Mouse (Mus musculus) mouse embryonic stem cell (cell line): ENCODE measurements around the gene Crygc.
"Not testable (repeated sequence)": the region's sequence is repeated elsewhere in the genome, so short reads cannot be mapped to it uniquely, and the experiment has no call there.

Experiments used
- in situ Hi-C, 2 experiments: fragments of 300-500 bp; cut with MboI; formaldehyde crosslinking; loops; 1 replicate in 1 of 2; 3 replicates in 1 of 2; pipeline ENCODE4 v1.14.3; 2019 to 2020; ENCODE audit warnings: low sequenced_read_pairs in 2 of 2, low pct_unique_long_range_greater_than_20kb in 1 of 2, mixed read lengths in 1 of 2; ENCODE audit not compliant: unreplicated experiment in 1 of 2

Gene Crygc

DNA sequence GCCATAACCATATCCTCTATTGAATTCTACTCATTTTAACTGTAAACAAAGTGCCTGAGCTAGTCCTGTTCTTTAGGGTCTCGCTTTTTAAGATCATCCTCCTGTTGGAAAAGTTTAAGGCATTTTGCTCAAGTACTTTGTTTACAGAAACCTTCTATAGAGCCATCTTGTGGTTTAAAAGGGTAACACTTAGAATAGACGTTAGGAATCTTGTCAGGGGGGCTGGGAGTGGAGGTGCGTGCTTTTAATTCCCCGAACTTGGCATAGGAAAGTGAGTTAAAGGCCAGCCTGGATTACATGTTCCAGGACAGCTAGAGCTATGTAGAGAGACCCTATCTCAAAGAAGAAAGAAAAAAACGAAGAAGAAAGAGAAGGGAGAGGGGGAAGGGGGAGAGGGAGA is 2.1 kb upstream of the Crygc start:
- in situ Hi-C loops: no loop called here

DNA sequence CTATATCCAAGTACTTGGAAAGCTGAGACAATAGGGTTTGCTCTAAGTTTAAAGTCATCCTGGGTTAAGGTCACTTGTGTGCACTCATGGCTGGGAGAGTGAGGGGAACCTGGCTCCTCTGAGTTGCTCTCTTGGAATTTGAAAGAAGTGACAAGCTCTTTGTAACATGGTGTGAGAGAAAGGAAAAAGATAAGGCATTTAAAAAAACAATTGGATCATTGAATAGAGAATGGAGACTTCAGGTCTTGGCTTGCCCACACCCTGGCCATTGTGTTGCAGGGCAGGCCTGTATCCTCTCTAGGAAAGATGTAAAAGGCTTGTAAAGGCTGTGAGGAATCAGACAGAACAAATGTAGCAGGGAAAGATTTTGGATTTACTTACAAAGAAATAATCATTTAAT is 5.6 kb downstream of the Crygc start:
- in situ Hi-C loops: no loop called here

DNA sequence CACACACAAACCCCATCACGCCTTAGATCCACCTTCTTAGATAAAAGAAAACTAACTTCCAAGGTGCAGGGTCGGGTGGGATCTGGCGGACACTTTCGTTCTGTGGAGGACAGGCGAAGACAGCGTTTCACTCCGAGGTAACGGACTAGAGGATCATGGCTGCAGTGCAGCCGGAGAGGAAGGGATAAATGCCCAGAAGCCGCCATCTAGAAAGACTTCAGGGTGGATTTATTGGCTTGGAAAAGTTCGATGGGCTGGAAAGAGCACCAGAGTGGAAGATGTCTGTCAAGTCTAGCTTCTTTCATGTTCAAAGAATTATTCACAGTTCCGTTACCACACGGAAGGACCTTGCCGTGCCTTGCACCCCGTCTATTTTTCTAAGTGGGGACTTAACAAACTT is 9.3 kb downstream of the Crygc start:
- in situ Hi-C loops: no loop called here

DNA sequence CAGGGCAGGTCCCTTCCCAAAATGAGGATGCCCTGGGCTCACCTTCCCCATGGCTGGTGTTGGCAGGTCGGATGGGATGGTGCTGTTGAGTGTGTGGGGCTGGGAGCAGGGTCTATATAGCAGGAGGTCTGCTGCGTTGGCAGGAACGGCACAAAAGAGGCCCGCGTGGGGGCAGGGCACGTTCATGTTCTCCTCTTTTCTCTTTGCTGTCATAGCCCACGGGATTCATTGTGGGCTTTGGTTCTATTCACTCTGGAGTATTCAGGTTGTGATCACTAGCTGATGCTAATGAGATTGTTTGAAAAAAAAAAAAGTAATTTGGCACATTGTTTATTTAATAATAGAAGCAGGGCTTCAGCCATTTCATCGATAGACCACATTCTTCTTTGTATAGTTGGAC is 10.1 kb downstream of the Crygc start, which contains the start of gene Crygd:
Crygd (minus strand) TSS at position 101 of the 400 bp plus-strand sequence.
- in situ Hi-C loops: no loop called here

DNA sequence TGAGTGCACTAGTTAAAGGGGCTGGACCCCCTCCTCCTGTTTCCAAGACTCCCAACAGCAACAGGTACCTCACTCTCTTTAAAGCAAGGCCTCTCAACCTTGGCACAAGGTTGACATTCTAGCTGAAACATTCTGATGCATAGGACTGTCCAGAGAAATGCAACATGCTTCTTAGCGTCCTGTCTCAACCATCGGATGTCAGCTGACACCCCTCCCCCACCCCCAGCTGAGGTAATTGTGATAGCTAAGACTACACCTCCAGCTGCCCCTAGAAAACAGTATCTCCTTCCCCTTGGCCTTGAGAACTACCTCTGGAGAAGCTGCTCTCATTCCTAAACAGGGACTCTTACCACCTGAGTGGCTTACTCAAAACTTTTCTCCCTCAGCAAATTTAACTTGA is 21.3 kb downstream of the Crygc start:
- in situ Hi-C loops: no loop called here

DNA sequence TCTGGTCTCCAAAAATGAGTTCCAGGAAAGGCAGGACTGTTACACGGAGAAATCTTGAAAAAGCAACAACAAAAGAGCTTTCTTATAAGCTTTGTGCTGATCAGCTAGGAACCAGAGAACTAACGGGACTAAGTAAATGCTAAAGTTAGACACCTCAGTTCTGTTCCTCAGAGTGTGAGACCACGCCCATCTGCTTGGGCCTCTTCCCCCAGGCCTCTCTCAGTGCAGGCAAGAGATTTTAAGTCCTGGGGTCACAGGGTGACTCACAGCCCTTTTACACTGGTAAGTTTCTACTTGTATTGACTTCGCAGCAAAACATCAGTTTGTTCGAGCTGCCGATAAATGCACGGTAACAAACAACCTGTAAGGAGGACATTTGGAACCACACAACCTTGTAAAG is 21.8 kb downstream of the Crygc start:
- in situ Hi-C loops: no loop called here

DNA sequence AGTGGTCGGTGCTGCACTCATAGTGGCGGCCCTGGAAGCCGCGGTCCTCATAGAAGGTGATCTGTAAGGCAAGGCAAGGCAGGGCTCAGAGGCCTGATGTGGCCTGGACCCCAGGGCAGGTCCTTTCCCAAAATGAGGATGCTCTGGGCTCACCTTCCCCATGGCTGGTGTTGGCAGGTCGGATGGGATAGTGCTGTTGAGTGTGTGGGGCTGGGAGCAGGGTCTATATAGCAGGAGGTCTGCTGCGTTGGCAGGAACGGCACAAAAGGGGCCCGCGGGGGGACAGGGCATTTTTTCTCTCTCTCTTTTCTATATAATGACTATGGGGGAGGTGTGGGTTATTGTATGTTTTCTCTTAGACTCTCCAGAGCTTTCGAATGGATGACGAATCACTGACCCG is 22.5 kb downstream of the Crygc start, which contains the start of gene Cryge:
Cryge (minus strand) TSS at position 198 of the 400 bp plus-strand sequence.
- in situ Hi-C loops: not testable (repeated sequence)

DNA sequence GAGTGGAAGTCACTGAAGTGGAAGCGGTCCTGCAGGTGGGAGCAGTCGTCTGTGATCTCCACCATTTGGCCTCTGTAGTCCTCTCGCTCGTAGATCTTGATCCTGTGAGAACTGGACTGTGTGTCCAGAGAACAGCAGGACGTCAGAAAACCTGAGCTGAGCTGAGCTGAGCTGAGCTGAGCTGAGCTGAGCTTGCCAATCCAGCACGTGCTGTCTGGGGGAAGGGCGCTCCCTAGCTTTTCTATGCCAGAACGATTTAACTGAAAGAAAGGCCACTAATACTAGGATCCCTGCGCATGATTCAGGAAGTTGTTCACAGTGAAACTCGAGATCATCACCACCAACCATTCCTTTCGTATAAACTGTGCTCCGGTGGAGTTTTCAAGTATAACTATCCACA is 24.7 kb downstream of the Crygc start:
- in situ Hi-C loops: loop anchor here (10.0 kb wide), 1 partner anchor 126 kb away; no protein-coding TSS in a partner anchor

DNA sequence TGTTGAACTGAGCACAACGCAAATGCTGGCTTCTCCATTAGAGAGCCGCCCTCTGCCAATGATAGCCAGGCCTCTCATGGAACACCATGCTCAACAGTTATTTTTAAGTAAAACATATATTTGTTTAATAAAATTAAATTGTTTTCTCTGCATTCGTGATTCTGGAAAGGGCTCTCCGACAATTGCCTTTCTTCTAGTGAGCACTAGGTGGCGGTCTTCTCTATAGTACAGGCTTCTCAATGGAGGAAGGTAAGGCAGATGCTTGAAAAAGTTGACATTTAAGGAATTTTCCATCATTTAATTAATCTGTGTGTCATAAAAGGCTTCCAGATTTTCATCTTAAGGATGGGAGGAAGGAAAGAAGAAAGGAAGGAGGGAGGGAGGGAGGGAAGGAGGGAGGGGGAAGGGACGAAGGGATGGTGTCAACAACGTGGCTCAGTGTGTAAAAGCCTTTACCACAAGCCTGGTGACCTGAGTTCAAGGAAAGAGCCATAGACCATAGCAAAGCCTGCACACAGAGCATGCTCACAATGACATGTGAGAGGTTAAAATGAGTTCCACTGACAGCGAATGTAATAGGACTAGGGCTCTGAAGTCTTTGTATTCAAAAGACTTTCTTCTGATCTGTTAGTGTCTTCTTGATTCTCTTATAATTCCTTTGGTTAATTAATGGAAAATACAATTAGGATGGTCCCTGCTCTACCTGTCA is 26.9 kb downstream of the Crygc start:
- in situ Hi-C loops: loop anchor here (10.0 kb wide), 1 partner anchor 128 kb away; no protein-coding TSS in a partner anchor

DNA sequence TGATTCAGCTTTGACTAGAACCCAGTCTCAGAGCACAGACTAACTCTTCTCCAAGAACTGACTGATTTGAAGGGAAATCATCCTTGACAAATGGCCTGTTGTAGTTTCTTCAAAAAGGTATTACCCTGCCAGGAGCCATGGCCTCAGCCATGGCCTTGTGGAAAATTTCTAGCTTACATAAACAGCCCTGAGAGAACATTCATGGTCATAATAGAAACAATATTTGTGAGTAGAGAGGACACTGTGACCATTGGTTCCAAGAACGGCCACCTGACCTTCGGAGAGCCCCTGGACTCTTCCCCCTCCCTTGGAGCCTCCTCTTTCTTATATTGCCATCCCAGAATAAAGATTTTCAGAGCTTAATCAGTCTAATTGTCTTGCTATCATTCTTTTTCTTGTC is 30.1 kb downstream of the Crygc start:
- in situ Hi-C loops: loop anchor here (10.0 kb wide), 1 partner anchor 131 kb away; no protein-coding TSS in a partner anchor

DNA sequence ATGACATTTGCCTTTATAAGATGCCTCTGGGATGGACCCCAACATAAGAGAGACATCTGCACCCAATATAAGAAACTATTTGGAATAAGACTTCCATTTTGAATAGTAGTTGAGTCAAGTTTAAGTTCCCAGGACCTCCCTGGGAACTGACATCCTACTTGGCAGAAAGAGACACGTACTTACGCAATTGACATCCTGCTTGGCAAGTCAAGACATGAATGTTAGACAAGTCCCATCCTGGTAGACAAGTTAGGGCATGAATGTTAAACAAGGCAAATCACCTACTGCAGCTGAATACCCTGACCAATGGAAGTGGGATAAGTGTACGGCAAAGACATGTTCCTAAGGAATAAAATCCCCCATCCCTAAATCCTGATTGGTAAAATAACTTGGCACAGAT is 31.7 kb downstream of the Crygc start:
- in situ Hi-C loops: loop anchor here (10.0 kb wide), 1 partner anchor 133 kb away; no protein-coding TSS in a partner anchor

DNA sequence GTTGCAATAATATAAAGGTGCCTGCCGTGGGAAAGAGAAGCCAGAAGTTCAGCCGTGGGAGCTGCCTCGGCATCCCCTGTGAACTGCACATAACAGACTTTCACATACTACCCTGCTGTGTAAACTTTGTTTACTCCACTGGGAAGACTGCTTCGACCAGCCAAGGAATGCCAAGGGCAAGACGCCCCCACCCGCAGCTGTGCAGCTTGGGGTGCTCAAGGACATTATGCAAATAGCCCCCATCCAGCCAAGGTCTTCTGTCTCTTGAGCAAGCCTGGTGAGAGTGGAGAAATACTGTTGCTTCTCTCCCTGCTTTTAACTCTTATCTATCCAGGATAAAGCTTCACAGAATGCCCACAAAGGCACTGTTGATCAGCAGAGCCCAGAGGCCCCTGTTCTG is 32.7 kb downstream of the Crygc start:
- in situ Hi-C loops: loop anchor here (10.0 kb wide), 1 partner anchor 134 kb away; no protein-coding TSS in a partner anchor

DNA sequence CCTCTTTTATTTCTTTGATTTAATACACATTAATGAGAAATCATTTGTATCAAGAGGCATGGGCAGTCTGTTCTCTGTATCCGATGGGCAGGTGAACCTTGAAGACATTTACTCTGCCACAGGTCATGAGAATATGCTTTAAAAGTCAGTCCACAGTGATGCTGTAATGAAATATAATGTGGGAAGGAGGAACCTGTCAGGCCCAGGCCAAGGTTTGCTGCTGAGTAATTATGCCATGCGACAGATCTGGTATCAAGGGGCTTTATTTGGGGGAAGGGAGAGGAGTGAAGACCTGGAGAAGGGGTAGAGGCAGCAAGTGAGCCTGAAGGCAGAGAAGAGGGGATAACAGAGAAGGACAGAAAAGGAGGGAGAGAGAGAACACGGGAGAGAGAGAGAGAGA is 33.8 kb downstream of the Crygc start:
- in situ Hi-C loops: loop anchor here (10.0 kb wide), 1 partner anchor 135 kb away; no protein-coding TSS in a partner anchor

DNA sequence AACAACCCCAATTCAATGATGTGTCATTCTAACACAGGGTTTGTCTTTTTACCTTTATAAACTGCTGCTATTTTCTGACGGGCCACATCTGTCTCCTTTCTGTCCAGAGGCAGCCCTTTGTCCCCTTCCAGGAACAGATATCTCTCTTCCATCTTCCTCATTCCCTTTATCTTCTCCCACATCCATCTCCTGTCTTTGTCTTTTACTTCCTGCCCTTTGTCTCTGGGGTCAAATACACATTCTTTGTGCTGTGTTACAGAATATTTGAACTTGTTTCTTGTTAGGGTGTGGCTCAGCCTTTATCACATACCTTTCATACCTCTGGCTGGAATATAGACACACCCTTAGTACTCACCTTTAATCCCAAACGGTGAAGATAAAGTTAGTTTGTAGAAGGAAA is 35.9 kb downstream of the Crygc start:
- in situ Hi-C loops: no loop called here

DNA sequence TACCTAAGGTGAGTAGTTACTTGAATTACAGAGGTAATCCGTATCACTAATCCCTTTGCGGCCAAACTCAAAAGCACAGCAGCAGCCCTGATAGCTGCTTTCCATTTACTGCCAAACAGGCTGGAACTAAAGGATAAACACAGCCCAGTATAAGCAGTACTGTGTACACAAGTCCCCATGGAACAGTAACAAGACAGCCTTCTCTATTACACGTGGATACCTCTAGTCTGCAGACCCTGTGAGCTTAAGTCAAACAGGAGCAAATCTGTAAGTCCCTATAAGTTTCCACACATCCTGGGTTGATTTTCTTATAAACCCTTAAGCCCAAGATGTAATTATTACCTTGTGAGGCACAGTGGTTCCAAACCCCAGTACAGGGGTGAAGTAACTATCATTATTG is 38.0 kb downstream of the Crygc start:
- in situ Hi-C loops: no loop called here

DNA sequence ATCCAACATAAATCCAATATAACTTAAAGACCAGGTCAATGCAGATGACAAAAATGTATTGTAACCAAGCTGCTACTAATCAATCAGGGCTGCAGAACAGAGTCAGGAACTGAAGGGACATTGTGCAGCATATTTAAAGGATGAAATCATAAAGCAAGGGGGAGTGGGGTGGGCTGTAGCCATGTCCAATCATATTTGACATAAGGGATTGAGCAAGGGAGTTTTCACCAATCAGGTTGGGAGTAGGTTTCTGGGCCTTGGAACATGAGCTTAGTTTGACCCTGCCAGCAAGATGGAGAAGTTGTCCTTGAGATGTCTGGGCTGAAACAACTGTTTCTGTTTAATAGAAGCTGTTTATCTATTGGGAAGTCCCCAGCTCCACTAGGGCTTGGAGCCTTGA is 40.8 kb downstream of the Crygc start, which contains the start of gene Akr1cl:
Akr1cl (minus strand) TSS at position 119 of the 400 bp plus-strand sequence.
- in situ Hi-C loops: no loop called here

DNA sequence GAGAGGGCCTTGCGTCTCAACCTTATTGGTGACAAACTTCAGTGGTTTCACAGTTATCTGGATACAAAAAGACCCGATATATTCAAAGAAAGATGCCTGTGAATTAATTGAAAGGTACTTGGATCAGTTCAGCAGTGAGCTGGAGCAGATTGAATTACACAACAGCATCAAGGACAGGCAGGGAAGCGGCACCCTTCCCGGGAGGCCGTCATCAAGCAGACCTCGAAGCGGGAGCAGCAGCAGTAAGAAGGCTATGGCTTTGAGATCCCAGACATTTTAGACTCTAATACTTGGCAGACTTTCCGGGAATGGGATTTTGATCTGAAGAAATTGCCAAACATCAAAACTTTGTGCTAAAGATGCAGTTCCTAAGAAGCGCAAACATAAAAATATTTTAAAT is 45.3 kb downstream of the Crygc start:
- in situ Hi-C loops: no loop called here
